Mouse (Mus musculus) cerebellum, adult 9-10 months (tissue): ENCODE results near the gene Kdsr.
"Not testable (repeated sequence)": the region's sequence is repeated elsewhere in the genome, so short reads cannot be mapped to it uniquely, and the experiment has no call there.

Experiments
- DNase-seq: peaks from one replicate; pipeline ENCODE4 v3.0.0; 2022

Gene Kdsr

DNA sequence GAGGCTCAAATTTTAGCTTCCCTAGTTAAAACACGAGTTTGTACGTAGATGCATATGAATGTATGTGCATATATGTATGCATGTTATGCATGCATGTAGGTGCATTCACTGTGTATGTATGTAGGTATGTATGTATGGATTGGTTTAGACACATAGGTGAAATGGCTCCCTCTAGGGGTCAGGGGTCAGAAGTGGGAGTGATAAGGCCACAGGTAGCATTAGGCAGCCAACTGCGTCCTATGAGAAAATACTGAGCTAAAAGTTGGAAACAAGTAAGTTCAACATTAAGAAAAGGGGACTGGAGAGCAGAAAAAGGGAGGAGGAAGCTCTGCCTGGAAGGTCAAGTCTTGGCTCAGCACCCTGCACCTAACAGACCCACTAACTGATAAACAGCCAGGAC lies 21.4 kb downstream of the Kdsr start:
- no peak for DNase-seq

DNA sequence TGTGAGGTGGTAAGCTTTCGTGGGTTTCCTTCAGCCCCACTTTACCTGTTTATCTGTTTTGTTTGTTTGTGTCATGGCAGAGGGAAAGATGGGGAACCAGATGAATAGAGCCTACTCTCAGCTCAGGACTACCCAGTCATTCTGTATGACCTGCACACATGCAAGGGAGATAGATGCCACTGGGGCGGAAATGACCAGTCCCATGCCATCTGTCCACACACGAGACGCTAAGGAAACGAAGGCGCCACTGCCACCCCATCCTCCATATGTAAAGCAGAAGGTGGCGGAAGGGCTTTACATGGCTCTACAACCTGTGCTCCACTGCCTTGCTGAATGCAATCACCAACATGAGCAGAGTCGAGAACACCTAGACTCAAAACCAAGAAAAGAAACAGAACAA lies 23.3 kb downstream of the Kdsr start:
- DNase-seq = no peak

DNA sequence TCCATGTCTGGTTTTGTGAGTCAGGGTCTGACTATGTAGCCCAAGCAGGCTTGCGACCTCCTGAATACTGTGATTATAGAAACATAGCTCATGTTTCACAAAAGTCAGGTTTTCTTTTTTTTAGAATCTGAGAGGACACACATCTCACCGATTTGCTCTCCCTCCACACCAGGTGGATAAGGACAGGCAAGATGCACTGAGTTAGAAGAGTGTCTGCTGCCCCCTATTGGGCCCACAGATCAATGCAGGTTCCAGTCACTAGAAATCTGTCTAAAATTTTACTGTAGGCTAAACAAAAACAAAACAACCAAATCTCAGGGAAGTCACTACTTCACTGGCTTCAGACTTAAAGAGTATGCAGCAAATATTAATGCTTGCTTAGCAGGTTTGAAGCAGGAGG lies 23.9 kb downstream of the Kdsr start:
- DNase-seq = peak; percentile 68

DNA sequence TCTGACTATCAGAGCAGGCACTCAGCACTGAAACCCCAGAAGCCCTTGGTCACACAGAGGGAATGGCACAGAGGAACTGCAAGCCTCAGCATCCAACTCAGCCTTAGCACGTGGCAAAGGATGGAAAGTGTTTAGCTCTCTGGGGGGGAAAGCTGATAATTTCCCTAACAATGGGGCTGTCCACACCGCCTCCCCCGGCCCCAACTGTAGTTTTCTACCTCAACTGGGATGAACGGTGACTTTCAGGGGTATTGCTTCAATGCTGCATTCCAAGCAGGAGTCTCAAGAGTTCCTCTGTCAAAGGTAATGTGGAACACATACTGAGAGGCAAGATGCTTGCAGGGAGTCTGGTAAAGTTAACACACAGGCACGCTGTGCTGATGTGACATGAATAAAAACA lies 37.5 kb downstream of the Kdsr start:
- no peak for DNase-seq

DNA sequence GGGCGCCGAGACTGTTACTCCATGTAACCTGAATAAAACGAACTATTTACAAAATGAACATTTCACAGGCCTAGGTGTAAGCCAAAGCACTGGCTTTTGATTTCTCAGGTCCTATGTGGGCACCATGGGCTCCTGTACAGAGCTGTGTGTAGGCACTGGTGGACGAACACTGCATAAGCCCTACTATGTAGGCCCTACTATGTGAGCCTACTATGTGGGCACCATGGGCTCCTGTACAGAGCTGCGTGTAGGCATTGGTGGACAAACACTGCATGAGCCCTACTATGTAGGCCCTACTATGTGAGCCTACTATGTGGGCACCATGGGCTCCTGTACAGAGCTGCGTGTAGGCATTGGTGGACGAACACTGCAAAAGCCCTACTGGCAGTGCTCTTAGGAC lies 41.8 kb downstream of the Kdsr start:
- not testable (repeated sequence) for DNase-seq

DNA sequence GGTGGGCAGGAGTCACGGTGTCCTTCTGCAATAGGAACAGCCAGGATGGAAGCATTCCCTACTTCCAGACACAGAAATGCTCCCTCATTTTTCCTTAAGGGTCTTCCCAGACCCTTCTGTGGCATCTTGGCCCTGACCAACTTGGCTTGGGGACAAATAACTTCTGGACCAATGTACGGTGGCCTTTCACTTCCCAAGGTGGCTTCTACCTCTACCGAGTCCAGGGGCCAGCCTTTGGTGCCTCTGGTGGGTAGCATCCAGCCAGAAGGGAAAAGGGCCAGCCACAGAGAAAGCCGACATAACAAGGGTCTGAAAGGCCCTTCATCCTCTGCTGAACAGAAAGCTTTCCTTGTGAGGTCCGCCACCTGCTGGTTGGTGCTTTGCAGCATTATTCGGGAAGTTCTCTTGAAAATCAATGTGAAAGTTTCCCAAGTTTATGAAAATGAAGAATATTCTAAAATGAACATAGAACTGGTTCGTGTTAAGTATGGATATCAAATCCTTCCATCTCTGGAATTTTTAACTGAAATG lies 42.4 kb downstream of the Kdsr start:
- peak; percentile 60 for DNase-seq

DNA sequence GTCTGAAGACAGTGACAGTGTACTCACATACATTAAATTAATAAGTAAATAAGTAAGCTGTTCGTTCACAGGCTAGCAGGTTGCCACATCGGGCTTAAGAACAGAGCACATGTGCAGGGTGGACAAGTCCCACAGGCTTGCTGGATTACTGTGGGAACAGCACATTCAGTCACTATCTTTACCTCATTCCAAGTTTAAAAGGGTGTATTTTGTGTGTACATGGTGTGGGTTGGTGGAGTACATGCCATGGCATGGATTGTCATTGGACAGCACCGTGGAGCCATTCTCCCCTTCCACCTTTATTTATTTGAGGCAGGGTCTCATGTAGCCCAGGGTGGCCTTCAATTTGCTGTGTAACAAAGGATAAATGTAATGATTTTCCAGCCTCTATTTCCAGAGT lies 43.4 kb downstream of the Kdsr start:
- no peak for DNase-seq

DNA sequence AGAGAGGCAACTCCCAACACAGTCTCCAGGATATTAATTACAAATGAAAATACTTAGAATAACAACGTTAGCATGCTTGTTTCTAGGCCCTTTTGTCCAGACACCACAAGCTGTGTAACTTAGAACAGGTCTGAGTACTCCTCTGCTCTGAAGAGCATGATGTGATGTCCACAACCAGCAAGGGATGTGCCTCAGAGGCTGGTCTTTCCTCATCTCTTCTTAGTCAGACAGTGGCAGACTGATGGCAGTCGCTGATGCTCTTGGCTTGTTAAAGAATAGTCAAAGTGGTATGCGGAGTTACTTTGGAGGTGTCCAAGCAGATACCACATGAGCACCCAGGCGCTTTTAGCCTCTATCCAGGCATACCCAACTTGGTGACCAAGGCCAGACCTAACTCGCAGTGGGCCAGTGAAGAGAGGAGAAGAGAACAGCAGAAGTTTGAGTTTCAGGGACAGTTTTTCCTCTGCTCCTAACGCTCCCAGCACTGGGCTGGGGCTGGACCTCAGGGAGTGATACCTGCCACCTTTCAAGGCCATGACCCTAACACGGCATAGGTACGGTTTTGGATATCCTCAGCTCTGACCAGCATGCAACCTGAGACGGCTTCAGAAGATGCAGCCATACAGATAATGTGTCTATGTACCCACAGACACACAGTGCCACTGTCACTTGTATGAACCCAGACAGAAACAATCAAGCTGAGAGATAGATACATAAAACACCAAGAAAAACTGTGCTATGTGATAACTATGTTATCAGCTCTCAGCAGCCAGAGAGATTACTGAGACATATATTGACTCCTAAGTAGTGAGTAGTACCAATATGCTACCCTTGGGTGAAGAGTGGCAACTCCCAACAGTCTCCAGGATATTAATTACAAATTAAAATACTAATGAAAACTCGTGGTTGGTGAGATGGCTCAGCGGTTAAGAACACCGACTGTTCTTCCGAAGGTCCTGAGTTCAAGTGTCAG lies 44.1 kb downstream of the Kdsr start:
- no peak for DNase-seq

DNA sequence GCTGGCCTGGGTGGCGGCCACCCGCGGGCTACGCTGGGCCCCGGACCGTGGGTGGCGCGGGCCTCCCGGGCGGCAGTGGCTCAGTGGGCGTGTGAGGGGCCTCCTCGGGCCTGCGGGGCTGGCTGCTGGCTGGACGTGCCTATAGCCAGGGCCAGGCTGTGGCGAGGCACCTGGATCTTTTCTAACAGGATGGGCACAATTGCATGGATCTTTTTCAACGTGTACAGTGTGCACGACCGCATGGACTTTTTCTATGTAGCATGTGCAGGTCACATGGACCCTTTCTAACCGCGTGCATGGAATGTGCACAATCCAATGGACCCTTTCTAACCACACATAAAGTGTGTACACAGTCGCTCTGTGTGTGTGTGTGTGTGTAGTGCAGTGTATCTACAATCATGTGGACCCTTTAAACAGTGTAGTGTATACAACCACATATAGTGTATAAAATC lies 45.0 kb downstream of the Kdsr start:
- DNase-seq = peak; percentile 63

DNA sequence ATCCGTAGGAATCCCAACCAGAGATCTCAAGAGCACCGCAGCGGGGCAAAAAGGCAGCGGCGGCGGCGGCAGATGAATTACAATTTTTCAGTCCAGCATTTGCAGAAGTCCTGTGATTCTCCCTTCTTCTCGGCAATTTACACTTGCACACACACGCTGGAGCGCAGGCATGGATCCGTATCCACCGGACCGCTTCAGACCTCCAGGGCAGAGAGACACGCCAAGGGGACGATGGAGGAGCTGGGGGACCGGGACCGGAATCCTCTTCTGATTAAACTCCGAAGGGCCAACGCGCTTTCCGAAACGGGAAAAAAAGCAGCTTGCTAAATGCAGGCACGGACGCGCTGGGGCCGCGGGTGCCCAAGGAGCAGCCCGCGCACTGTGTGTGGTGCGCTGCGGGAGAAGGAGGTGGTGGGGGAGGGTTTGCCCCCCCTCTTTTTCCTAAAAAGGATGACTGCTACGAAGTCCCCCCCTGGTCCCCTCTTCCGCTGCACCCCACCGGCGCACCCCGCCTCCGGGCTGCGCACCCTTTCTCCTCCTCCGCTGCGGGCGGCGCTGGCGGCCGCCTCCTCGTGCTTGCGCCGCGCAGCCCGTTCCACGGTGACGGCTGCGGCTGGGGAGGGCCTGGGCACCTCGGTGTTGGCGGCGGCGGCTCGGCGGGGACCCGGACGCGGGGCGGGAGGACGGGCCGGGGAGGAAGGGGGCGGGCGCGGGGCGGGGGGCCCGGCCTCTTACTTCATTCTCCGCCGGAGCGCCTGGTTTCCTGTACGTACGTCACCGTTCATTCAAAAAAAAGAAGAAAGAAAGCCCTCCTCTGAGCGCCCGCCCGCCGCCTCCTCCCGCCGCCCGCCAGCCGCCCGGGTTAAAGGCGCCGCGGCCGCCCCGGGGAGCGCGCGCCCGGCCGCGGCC lies 45.7 kb downstream of the Kdsr start, which contains the start of gene Bcl2:
Gene Bcl2 (minus strand): TSS at position 654 of the 909 bp plus-strand sequence.
- peak; percentile 77 for DNase-seq

DNA sequence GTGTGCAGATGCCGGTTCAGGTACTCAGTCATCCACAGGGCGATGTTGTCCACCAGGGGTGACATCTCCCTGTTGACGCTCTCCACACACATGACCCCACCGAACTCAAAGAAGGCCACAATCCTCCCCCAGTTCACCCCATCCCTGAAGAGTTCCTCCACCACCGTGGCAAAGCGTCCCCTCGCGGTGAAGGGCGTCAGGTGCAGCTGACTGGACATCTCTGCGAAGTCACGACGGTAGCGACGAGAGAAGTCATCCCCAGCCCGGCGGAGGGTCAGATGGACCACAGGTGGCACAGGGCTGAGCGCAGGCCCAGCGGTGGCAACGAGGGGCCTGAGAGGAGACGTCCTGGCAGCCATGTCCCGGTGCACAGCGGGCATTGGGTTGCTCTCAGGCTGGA lies 47.2 kb downstream of the Kdsr start:
- DNase-seq = peak; percentile 70

DNA sequence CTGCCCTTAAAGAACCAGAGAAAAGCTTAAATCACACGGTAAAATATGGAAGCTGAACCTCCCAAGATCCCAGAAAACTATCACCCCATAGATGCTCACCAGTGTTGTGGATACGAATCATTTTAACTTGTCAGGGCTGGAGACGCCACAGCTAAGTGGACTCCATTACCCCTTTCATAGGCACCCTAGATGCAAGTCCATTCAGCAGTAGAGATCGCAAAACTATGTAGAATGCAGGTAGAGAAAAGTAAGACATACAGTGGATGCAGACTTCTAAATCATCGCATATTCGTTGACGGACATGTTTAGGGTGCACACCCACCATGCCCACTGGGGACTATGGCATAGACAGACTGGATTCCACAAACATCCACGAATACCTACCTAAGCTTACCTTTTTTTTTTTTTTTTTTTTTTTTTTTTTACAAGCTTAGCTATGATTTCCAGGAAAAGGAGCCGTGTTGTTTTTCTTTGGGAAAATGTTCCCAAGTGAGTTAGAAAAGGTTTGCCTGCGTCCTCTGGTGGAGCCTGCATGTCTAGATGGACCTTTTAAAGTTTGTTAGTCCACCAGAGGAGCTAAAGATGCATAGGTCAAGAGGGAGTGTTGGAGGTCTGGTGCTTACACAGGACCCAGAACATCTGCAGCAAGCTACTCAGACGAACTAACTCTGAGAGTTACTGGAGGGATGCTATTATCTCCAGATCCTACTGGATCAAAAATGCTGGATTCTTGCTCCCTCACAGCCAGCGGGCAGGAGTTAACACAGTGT lies 48.0 kb downstream of the Kdsr start:
- DNase-seq = no peak

DNA sequence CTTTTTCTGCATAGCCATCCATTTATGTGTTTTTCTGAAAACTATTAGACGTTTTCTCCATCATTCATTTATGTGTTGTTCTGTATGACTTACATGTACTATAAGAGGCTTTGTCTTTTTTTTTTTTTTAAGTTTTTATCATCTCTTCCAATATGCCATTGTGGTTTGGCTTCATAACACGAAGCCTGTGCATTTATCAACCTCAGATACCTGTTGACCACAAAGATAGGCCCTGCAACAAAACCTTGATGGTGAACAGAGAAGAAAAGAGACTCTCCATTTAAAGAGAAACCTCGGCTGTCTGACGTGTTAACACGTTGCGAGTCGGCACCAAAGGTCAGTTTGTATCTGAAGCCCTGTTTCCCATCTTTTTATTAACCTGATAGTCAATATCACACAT lies 49.3 kb downstream of the Kdsr start:
- no peak for DNase-seq

DNA sequence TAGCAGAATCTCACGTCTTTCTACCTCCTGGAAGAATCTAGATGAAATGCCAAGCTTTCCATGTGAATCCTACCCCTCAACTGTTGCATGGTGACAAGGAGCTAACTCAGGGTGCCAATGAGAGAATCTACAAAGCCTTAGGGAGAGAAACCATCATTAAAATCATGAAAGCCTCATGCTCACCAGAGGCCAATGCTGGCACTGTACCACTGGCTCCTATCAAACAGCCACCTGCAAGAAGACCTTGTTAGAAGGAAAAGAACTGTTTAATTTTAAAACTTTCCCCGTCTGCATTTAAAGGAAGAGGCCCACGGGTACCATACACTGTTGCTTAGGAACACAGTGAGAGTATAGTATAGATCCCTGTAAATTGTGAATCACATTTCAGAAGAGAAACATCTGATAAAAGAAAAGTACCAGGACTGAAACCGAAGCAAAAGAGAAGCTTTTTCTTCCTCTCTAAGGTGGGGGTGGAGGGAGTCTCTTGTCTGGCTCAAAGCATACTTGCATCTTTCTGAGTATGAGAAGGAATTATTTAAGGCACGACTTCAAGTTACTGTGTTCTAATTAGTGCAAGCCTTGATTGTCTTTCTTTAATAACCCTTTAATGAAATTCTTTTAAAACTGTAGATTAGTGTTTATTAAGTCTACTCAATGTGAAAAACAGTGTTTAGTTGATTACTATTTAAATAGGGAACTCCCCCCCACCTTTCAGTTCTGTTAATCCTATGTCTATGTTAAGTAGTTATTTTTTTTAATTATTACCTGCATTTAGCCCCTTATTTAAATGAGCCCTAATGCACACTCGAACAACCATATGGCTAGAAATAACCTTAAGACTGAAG lies 52.3 kb downstream of the Kdsr start:
- DNase-seq = no peak

DNA sequence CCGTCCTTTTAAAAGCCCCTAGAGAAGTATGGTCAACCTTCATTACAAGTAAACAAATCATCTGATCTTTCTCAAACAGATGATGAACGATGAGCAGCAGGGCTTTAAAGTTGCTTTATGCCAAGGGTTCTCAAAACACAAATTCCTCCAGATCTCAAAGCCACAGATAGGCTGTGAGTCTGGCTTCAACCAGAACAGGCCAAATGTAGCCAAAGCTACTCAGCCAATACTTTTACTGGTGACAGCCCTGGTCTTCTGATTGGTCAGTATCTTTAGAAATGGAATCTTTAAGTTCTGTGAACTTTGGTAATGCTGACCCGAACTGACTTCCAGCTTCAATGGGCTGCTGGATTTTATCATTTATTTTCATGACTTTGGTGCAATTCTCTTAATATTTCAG lies 56.3 kb downstream of the Kdsr start:
- no peak for DNase-seq

DNA sequence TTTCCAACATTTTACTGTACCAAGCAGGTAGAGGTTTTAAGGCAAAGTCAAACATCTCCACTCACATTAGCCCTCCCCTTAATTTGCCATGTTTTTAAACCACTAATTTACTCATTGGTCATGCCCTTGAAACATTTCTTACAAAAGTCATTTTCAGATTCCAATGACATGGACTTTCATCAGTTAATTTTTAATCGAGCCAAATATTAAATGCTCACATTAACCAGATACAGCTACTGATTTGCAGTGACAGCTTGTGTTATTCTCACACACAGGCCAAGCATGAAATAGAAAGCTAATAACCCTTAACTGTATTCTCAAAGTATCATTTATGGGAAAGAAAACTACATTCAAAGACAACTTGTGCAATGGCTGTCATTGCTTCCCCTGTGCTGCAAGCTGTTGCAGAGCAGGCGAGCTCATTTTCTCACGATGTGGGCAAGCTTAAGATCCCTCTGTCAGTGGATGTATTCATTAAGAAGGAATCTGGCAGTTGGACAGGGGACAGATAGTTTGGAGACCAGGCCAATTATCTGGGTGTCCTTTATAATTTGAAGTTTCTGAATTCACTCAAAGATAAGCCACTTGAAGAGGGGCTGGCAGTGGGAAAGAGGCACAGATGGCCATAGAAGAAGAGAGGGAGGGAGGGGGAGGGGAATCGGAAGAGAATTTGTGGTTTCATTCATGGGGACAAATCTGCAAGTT lies 56.9 kb downstream of the Kdsr start:
- peak; percentile 48 for DNase-seq

DNA sequence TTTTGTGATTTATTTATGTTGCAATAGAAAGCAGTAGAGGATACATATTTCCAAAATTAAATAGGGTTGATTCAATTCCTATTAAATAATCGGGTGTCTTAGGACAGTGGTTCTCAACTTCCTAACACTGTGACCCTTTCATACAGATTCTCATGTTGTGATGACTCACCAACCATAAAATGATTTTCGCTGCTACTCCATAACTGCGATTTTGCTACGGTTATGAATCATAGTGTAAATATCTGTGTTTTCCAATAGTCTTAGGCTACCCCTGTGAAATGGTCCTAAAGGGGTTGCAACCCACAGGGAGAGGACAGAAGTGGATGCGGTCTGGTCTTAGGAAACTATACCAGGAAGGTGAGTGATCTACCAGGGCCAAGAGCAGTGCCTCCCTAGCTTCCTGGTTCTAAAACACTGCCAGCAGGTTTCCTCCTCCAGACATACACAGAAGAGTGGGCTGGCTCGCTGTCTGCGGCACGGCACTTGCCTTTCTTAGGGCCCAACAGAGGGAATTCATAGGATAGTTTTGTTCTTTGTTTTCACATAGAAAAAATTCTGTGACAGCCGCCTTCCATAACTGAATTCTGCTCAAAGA lies 58.9 kb downstream of the Kdsr start:
- DNase-seq = no peak

DNA sequence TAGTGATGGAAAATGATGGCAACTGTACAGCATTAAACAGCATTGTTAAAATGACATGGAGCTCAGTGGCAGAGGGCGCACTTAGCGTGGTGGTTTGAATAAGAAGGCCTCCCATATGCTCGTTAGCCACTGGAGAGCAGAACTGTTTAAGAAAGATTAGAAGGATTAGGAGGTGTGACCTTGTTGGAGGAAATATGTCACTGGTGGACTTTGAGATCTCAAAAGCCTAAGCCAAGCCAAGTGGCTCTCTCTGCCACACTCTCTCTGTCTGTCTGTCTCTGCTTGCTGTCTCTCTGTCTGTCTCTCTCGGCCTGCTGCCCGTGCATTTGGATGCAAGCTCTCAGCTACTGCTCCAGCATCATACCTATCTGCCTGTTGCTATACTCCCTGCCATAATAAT lies 63.1 kb downstream of the Kdsr start:
- no peak for DNase-seq

DNA sequence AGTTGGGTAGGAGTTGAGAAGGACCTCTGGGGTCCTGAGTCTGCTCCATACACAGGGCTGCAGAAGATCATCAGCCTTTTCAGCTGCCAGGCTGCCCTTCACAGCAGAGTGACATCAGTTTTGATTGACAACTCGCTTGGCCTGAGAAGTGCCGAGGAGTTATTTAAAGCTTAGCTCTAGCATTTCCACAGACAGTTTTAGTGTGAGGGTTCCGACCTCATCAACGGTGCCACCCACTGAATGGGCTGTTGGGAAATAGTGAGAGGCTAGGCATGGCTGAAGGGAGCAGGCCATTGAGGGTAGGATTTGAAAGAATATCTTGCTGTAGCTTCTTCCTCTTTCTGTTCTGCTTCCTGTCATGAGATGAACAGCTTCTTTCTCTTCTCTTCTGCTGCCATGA lies 63.9 kb downstream of the Kdsr start:
- no peak for DNase-seq

DNA sequence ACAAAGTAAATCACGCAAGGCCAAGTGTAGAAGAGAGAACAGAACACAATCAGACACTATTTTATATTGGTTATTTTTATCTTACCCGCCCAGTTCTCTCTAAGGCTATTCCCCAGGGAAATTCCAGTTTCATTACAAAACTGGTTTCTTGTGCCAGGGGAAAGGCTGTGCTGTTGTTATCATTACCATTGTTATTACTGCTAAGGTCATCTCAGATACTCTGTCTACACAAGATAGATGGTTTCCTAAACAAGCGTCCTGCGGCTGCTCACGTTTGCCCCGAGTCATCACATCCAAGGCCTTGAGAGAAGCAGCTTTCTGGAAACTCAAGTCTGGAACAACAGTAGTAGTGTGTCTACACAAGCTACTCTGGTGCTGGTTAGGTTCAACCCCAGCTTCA lies 65.2 kb downstream of the Kdsr start:
- DNase-seq = no peak

DNA sequence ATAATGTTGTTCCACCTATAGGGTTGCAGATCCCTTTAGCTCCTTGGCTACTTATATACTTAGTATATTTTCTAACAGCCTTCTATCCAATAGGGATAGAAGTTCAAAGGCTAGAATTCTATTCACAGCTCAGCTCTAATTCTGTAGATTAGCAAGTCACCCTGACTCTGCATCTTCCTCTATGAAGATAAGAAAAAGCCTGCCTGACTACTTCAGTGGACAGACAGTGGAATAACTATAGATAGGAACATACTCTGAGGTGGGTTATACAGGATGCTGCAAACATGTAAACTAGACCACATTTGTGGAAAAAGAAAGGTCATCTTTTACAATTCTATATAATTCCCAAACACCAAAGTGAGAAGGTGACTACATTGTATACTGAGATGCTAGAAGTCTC lies 66.9 kb downstream of the Kdsr start:
- no peak for DNase-seq
